Mouse (Mus musculus): Measurements from ENCODE around the gene Kcnq1.

- TF ChIP-seq CTCF (IDR thresholded peaks at IDR 0.05; ENCODE audit: extremely low read depth, insufficient read length, insufficient replicate concordance, low read depth, low read length) (no peak), POLR2A (IDR thresholded peaks at IDR 0.05; ENCODE audit: low read depth, low read length) (no peak)
These were observed 86.2 kb downstream of the Kcnq1 start for GRCm38 (mm10) chr7:143192392-143192791.
